Mouse (Mus musculus) right cerebral cortex, adult 2 months (tissue): Measurements from ENCODE around the gene Aldh3b2.

ENCODE experiments used
- DNase-seq, 2 experiments: peaks; one replicate each; pipeline ENCODE4 v3.0.0; 2021 to 2022; ENCODE audit warnings: low spot score in 2 of 2

Aldh3b2 gene

GRCm38 (mm10) chr19:4012432-4013022, 40.4 kb downstream of the Aldh3b2 start, which contains the start of gene Ndufv1:
TSS of gene Ndufv1 (minus strand) at chr19:4012806.
- DNase-seq: peak; percentile 98 to 99

- no peak for DNase-seq
Observed at GRCm38 (mm10) chr19:4013066-4013465, 40.9 kb downstream of the Aldh3b2 start.

- DNase-seq: no peak
Observed at GRCm38 (mm10) chr19:4014802-4015201, 42.7 kb downstream of the Aldh3b2 start.

- DNase-seq: no peak
Observed at GRCm38 (mm10) chr19:4015635-4016034, 43.5 kb downstream of the Aldh3b2 start.

GRCm38 (mm10) chr19:4017921-4018587, 45.9 kb downstream of the Aldh3b2 start:
- no peak for DNase-seq

- DNase-seq: peak; percentile 78 to 81
Observed at GRCm38 (mm10) chr19:4018743-4019583, 46.8 kb downstream of the Aldh3b2 start.

- DNase-seq: no peak
Observed at GRCm38 (mm10) chr19:4023185-4023584, 51.1 kb downstream of the Aldh3b2 start.

GRCm38 (mm10) chr19:4027576-4027975, 55.4 kb downstream of the Aldh3b2 start:
- no peak for DNase-seq
